8 mouse cellular contexts compared by ENCODE assay signal in genomic region chr17:79615897-79616296, GRCm38 (mm10). TPM values are rescaled to one million over a fixed set of nuclear protein-coding genes. Genes with fewer than 3 reads are reported as not detected.
A peak's percentile ranks its signal among the peaks of the same experiment; 100 is the strongest.
DNase-seq lines count a peak whose midpoint lies in the region; ATAC-seq and TF ChIP-seq lines count a peak whose summit lies in the region.

No protein-coding gene starts in this region.

- DNase-seq in heart, embryonic 10.5 days (ENCODE audit: low spot score) = no peak
- no peak for DNase-seq in heart, adult 11 months
- no peak for DNase-seq in G1E (ENCODE audit: low spot score)
- no peak for DNase-seq in hindbrain, embryonic 10.5 days (ENCODE audit: low spot score)
- no peak for DNase-seq in thymus, postnatal 0 days (ENCODE audit: low spot score)
- DNase-seq in cerebellum, adult 8-10 months = no peak
- no peak for DNase-seq in retina, embryonic 14.5 days (ENCODE audit: low spot score)

- TF ChIP-seq CTCF in G1E (IDR thresholded peaks at IDR 0.05; ENCODE audit: low read depth, low read length) = no peak

- H3K9me3 ChIP-seq in heart, embryonic 10.5 days = no peaks in the 10 kb centered on the region
- H3K9me3 ChIP-seq in G1E (replicated peaks) = no peaks in the 10 kb centered on the region
- H3K9me3 ChIP-seq in hindbrain, embryonic 10.5 days = no peaks in the 10 kb centered on the region

- H3K27me3 ChIP-seq in heart, embryonic 10.5 days (ENCODE audit: insufficient read depth, poor library complexity, severe bottlenecking) = no peaks in the 10 kb centered on the region
- no peaks in the 10 kb centered on the region for H3K27me3 ChIP-seq in G1E (ENCODE audit: insufficient read depth, low read length)
- H3K27me3 ChIP-seq in hindbrain, embryonic 10.5 days (ENCODE audit: insufficient read depth, poor library complexity, severe bottlenecking) = no peaks in the 10 kb centered on the region

- 86% methylated on average over 9 of the region's 9 CpGs for WGBS in heart, embryonic 10.5 days
- 86% methylated on average over 9 of the region's 9 CpGs for WGBS in hindbrain, embryonic 10.5 days
- WGBS in macrophage (ENCODE audit: missing documents) = 89% methylated on average over 9 of the region's 9 CpGs

- peak overlapping the region; percentile 91 for H3K4me3 ChIP-seq in heart, embryonic 10.5 days
- H3K4me3 ChIP-seq in G1E (ENCODE audit: low read depth, low read length) (peak overlapping the region; percentile 82; the same call in 1 of the 2 replicates), macrophage (ENCODE audit: inconsistent target) (peak overlapping the region; percentile 47; the same call in 1 of the 2 replicates)
- H3K4me3 ChIP-seq in hindbrain, embryonic 10.5 days = peak overlapping the region; percentile 89

- no peak for ATAC-seq in G1E (ENCODE audit: extremely low read depth, insufficient number of reproducible peaks, low FRiP score, poor library complexity, severe bottlenecking)

- H3K36me3 ChIP-seq in heart, embryonic 10.5 days = no peaks in the 10 kb centered on the region
- H3K36me3 ChIP-seq in G1E (replicated peaks) (no peaks in the 10 kb centered on the region), macrophage (ENCODE audit: inconsistent target) (no peaks in the 10 kb centered on the region)
- no peaks in the 10 kb centered on the region for H3K36me3 ChIP-seq in hindbrain, embryonic 10.5 days

- no peaks in the 10 kb centered on the region for H3K79me2 ChIP-seq in macrophage (ENCODE audit: inconsistent target)

- peaks cover 2% of the 10 kb centered on the region; the same call in 1 of the 2 replicates for H3K4me1 ChIP-seq in heart, embryonic 10.5 days
- peaks cover 14% of the 10 kb centered on the region for H3K4me1 ChIP-seq in G1E (ENCODE audit: insufficient read depth, low read depth, low read length)
- H3K4me1 ChIP-seq in hindbrain, embryonic 10.5 days (replicated peaks) = peaks cover 16% of the 10 kb centered on the region

- H3K27ac ChIP-seq in heart, embryonic 10.5 days = peak overlapping the region; percentile 99
- peak overlapping the region; percentile 98; the same call in 1 of the 2 replicates for H3K27ac ChIP-seq in hindbrain, embryonic 10.5 days
- no peak overlapping the region for H3K27ac ChIP-seq in macrophage

RNA-seq across cellular contexts. Expression of gene Rmdn2, which starts 4.2 kb away (rescaled TPM):
- polyA plus RNA-seq in heart, embryonic 10.5 days (2016; fragmentation: Nextera tagmentation; extraction: Ambion mirVana) = 16.7 and 18.6 TPM in 2 replicates
- 2.8 and 4.7 TPM in 2 replicates for total RNA-seq in G1E (2014; fragmentation: Nextera tagmentation)
- 3.4 and 4.0 TPM in 2 replicates for total RNA-seq in G1E (2017)
- polyA plus RNA-seq in G1E (2012) = 1.1 and 1.6 TPM in 2 replicates
- polyA plus RNA-seq in hindbrain, embryonic 10.5 days (2016; fragmentation: Nextera tagmentation; extraction: Ambion mirVana) = 5.0 and 6.2 TPM in 2 replicates
- 10 to 100 TPM in 11 of 26 experiments, 1 to 10 TPM in 15; 5.2 to 18.1 (median 7.5) TPM for total RNA-seq in macrophage (2018; cell fraction: chromatin; rRNA removed)
- total RNA-seq in macrophage (2018; cell fraction: cytosol; rRNA removed) = 1 to 10 TPM; 3.0 to 6.0 (median 4.2) TPM
- total RNA-seq in macrophage (2018; cell fraction: nucleus; rRNA removed) = 10 to 100 TPM in 4 of 26 experiments, 1 to 10 TPM in 22; 2.1 to 14.0 (median 6.5) TPM
- polyA plus RNA-seq in macrophage (2018) = 3.9 to 8.2 TPM (median 6.8 TPM) in 3 replicates
- 5.3 and 5.5 TPM in 2 replicates for polyA plus RNA-seq in thymus, postnatal 0 days (2015; fragmentation: Nextera tagmentation; extraction: Ambion mirVana)
